Mouse (Mus musculus) stomach, postnatal 0 days (tissue): Measurements from ENCODE around the gene Fam206a. TPM values are rescaled to one million over a fixed set of nuclear protein-coding genes. Genes with fewer than 3 reads are reported as not detected.

Experiments
- ATAC-seq: fragments of 200-750 bp; cut with Nextera tagmentation; 2 replicates; pipeline ENCODE4 v1.8.0; 2017; ENCODE audit not compliant: low FRiP score, low TSS enrichment
- DNase-seq: peaks from one replicate; pipeline ENCODE4 v3.0.0-alpha.2; 2016; ENCODE audit warnings: low spot score
- H3K27ac ChIP-seq: fragments of 300-500 bp; sonication (generic); replicated peaks from 2 replicates; pipeline ENCODE4 v1.5.1; 2014; ENCODE audit warnings: mild to moderate bottlenecking, control low read depth
- H3K27me3 ChIP-seq: fragments of 300-500 bp; sonication (generic); 2 replicates; pipeline ENCODE4 v1.6.1; 2014; ENCODE audit warnings: low read length; ENCODE audit not compliant: control insufficient read depth, insufficient read depth
- H3K36me3 ChIP-seq: fragments of 300-500 bp; sonication (generic); 2 replicates; pipeline ENCODE4 v1.6.1; 2014; ENCODE audit warnings: low read length, mixed read lengths; ENCODE audit not compliant: control insufficient read depth, insufficient read depth
- H3K4me1 ChIP-seq: fragments of 300-500 bp; sonication (generic); replicated peaks from 2 replicates; pipeline ENCODE4 v1.6.1; 2014; ENCODE audit warnings: antibody characterized with exemption; ENCODE audit not compliant: control insufficient read depth, insufficient read depth
- H3K4me2 ChIP-seq: fragments of 300-500 bp; sonication (generic); replicated peaks from 2 replicates; pipeline ENCODE4 v1.6.1; 2014; ENCODE audit warnings: low read depth, mild to moderate bottlenecking, control low read depth, moderate library complexity
- H3K4me3 ChIP-seq: fragments of 300-500 bp; sonication (generic); 2 replicates; pipeline ENCODE4 v1.5.1; 2014; ENCODE audit warnings: low read depth, low read length, control low read depth
- H3K9ac ChIP-seq: fragments of 300-500 bp; sonication (generic); 2 replicates; pipeline ENCODE4 v1.6.1; 2014; ENCODE audit warnings: mild to moderate bottlenecking, low read length, control low read depth, mixed read lengths
- H3K9me3 ChIP-seq: fragments of 300-500 bp; sonication (generic); 2 replicates; pipeline ENCODE4 v1.6.1; 2016; ENCODE audit warnings: low read length; ENCODE audit not compliant: control insufficient read depth
- CTCF ChIP-seq: IDR thresholded peaks from 2 replicates; pipeline ENCODE4 v1.5.1; 2016; ENCODE audit warnings: antibody characterized with exemption, low read depth, mild to moderate bottlenecking, moderate library complexity
- EP300 ChIP-seq: optimal IDR thresholded peaks from 2 replicates; pipeline ENCODE3; 2016; ENCODE audit warnings: antibody characterized with exemption
- WGBS: fragments of 180-500 bp; shearing (Covaris S2); extraction: QIAGEN DNeasy Blood & Tissue Kit; methylation state at CpG from one replicate; pipeline ENCODE4 v1.1.7; 2014; 5-methylcytosine and 5-hydroxymethylcytosine counted together
- polyA plus RNA-seq: library from polyadenylated mRNA; unstranded; fragments of >200 nt; fragmentation: Nextera tagmentation; extraction: Ambion mirVana; gene quantifications from 2 replicates; pipeline ENCODE4 v1.2.1, GENCODE M21; 2015

Gene Fam206a
- polyA plus RNA-seq, 1 experiment from 2014 or later = 4.5 TPM

DNA sequence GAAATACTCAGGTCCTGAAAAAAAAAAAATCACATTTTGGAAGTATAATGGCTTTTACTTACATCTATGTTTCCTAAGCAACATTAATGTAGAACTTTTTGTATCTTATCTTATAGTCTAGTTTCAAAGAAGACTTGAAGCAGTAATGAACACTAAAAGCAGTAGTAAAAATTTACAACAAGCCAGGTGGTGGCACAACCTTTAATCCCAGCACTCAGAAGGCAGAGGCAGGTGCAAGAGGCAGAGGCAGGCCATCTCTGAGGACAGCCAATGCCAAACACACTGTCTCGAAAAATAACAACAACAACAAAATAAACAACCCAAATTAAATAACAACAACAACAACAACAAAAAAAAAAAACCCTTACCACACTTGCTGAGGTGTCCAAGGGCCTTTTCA is 31.1 kb upstream of the Fam206a start:
- Histone ChIP-seq H3K4me3 (no peak overlapping the region), H3K27me3 (no peaks in the 10 kb centered on the region), H3K9ac (no peak overlapping the region), H3K4me1 (no peaks in the 10 kb centered on the region), H3K9me3 (no peaks in the 10 kb centered on the region), H3K36me3 (peaks cover 33% of the 10 kb centered on the region), H3K27ac (no peak overlapping the region), H3K4me2 (no peak overlapping the region)
- 67% methylated on average over 1 of the region's 1 CpGs for WGBS
- ATAC-seq (no peak), DNase-seq (no peak)
- no peak for TF ChIP-seq CTCF
- no peak for TF ChIP-seq EP300

DNA sequence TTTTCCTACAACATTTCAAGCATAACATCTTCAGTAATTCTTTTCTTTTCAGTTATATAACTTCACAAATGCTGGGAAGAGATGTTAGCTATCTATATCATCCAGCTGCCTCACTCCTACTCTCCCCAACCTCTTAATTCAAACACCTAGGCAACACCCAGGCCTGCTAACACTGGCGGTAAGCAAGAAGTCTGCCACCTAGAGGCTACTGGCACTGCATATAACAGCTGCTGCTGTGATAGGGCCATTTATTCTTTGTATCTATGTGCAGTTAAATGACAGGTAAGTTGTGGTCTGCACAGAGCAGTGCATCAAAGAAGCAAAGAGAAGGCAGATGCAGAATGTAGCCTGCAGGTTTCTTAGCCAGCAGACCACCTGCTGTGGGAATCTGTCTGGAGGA is 10.8 kb upstream of the Fam206a start:
- H3K9ac ChIP-seq = no peak overlapping the region
- H3K4me3 ChIP-seq = no peak overlapping the region
- H3K27me3 ChIP-seq = no peaks in the 10 kb centered on the region
- no peak overlapping the region for H3K4me2 ChIP-seq
- peaks cover 56% of the 10 kb centered on the region for H3K36me3 ChIP-seq
- no peak for DNase-seq
- no peak for ATAC-seq
- TF ChIP-seq CTCF = peak; percentile 67
- no peak for TF ChIP-seq EP300
- H3K4me1 ChIP-seq = no peaks in the 10 kb centered on the region
- H3K9me3 ChIP-seq = no peaks in the 10 kb centered on the region
- H3K27ac ChIP-seq = no peak overlapping the region
- 27% methylated on average over 1 of the region's 1 CpGs for WGBS

DNA sequence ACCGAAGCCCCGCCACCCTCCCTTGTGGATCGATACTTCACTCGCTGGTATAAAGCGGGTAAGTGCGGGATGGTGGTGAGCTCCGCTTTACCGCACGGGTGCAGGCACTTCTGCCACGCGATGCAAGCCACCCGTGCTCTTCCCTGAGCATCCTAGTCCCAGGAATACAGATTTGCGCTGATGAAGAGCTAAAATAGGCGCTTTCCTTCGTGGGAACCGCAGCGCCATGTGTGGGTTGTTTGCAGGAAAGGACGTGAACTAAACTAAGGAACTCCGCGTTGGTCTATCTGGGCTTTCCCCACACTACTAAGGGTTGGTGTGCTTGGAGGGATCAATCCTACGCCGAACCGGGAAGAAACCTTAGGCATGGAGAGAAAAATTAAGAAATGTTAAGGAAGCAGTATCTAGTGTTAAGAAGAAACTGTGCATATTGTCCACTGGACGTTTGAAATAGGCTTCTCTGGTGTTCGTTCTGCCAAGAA is 565 bp downstream of the Fam206a start:
- no peak for DNase-seq
- H3K27ac ChIP-seq = 0 out of 2 replicates have a peak overlapping the region, but pooled peaks have one; percentile 24
- WGBS = 1% methylated on average over 25 of the region's 25 CpGs
- peak overlapping the region; percentile 95 for H3K4me2 ChIP-seq
- no peaks in the 10 kb centered on the region for H3K27me3 ChIP-seq
- peak overlapping the region; percentile 92 for H3K9ac ChIP-seq
- H3K9me3 ChIP-seq = no peaks in the 10 kb centered on the region
- H3K4me1 ChIP-seq = peaks cover 6% of the 10 kb centered on the region; the same call in 1 of the 2 replicates
- 0 out of 2 replicates have a peak, but pooled peaks have one; percentile 1 for ATAC-seq
- TF ChIP-seq CTCF (0 out of 2 replicates have a peak, but pooled peaks have one; percentile 5), EP300 (no peak)
- H3K36me3 ChIP-seq = peaks cover 5% of the 10 kb centered on the region; the same call in 1 of the 2 replicates
- H3K4me3 ChIP-seq = peak overlapping the region; percentile 93

DNA sequence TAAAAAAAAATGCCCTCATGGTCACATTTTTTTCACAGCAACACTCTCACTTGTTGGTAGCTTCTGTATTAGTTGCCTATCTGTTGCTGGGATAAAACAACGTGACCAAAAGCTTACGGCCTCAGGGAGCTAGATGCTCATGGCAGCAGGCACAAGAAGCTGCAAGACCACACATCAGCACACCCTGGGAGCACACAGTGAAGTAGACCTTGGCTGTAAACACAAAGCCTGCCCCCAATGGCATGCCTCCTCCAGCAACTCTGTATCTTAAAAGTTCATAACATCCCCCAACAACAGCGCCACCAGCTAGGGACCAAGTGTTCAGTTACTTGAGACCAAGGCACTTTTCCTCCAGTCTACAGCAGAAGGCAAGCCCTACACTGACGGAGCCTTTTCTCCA is 6.9 kb downstream of the Fam206a start:
- no peak for ATAC-seq
- H3K4me1 ChIP-seq = no peaks in the 10 kb centered on the region
- 74% methylated on average over 4 of the region's 4 CpGs for WGBS

DNA sequence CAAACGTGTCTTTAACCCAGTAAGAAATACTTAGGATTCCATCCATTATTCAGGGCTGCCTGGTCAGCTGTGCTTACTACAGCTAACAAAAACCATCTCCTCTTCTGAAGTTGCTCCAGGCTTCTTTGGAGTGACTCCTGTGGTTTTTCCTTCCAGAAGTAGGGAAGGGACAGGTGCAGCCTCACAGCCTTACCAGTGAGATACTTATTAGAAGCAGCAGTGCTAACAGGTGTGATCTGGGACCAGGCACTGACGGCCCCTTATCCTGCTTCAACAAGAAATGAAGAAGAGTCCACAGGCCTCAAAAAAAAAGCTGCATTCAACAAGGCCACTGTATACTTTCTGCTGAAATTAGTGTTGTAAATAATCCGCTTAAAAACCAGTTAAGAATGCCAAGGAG is 9.5 kb downstream of the Fam206a start:
- Histone ChIP-seq H3K9me3 (no peaks in the 10 kb centered on the region), H3K36me3 (no peaks in the 10 kb centered on the region; the same call in 1 of the 2 replicates), H3K27me3 (no peaks in the 10 kb centered on the region), H3K9ac (no peak overlapping the region), H3K27ac (no peak overlapping the region), H3K4me2 (no peak overlapping the region), H3K4me3 (no peak overlapping the region), H3K4me1 (no peaks in the 10 kb centered on the region)
- ATAC-seq (no peak), DNase-seq (no peak)
- TF ChIP-seq CTCF = no peak
- no peak for TF ChIP-seq EP300
- 67% methylated on average over 3 of the region's 3 CpGs for WGBS

More for the DNA sequence above, 6.9 kb downstream of the Fam206a start:
- Histone ChIP-seq H3K27ac (no peak overlapping the region), H3K9me3 (no peaks in the 10 kb centered on the region), H3K4me3 (no peak overlapping the region), H3K9ac (no peak overlapping the region), H3K27me3 (no peaks in the 10 kb centered on the region), H3K36me3 (peaks cover 5% of the 10 kb centered on the region; the same call in 1 of the 2 replicates), H3K4me2 (no peak overlapping the region)
- TF ChIP-seq CTCF (no peak), EP300 (no peak)
- DNase-seq = no peak

DNA sequence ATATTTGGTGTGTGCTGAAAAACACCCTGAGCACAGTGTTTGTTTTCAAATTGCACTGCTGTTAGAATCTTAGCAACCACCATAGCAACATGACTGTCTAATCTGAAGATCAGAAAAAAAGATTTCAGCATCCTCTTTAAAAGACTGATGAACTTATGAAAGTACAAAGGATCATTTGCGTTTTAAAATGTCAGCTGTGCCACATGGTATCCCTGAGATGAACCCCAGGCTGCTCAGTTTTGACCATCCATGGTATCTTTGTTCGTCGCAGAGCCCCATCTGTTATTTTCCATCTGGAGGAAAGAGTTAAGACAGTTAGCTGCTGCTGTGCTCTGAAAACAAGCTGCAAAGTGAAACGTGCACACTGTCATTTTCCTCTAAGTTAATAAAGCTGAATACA is 10.0 kb downstream of the Fam206a start:
- ATAC-seq = no peak
- H3K4me3 ChIP-seq = no peak overlapping the region
- H3K27me3 ChIP-seq = no peaks in the 10 kb centered on the region
- no peak overlapping the region for H3K4me2 ChIP-seq
- H3K27ac ChIP-seq = no peak overlapping the region
- H3K9me3 ChIP-seq = no peaks in the 10 kb centered on the region
- H3K9ac ChIP-seq = no peak overlapping the region
- no peaks in the 10 kb centered on the region for H3K4me1 ChIP-seq
- DNase-seq = no peak
- no peaks in the 10 kb centered on the region for H3K36me3 ChIP-seq
- 68% methylated on average over 4 of the region's 4 CpGs for WGBS
- TF ChIP-seq EP300 (no peak), CTCF (no peak)
